Comparison of ENCODE assay signal across 8 mouse cellular contexts in genomic region chr14:27622176-27622922, GRCm38 (mm10). TPM values are rescaled to one million over a fixed set of nuclear protein-coding genes. Genes with fewer than 3 reads are reported as not detected.
A peak's percentile ranks its signal among the peaks of the same experiment; 100 is the strongest.
DNase-seq lines count a peak whose midpoint lies in the region; ATAC-seq and TF ChIP-seq lines count a peak whose summit lies in the region.

Gene Erc2 (plus strand): TSS chr14:27622428.

- H3K4me1 ChIP-seq in ES-Bruce4 (ENCODE audit: control insufficient read depth, insufficient read depth, low read length) = no peaks in the 10 kb centered on the region
- peaks cover 13% of the 10 kb centered on the region for H3K4me1 ChIP-seq in forebrain, embryonic 13.5 days
- H3K4me1 ChIP-seq in heart, embryonic 16.5 days (ENCODE audit: control insufficient read depth, insufficient read depth, low read length) = peaks cover 3% of the 10 kb centered on the region; the same call in 1 of the 2 replicates
- 0 out of 2 replicates have a peak, but pooled peaks cover 3% of the 10 kb centered on the region for H3K4me1 ChIP-seq in liver, embryonic 15.5 days (replicated peaks)

- H3K36me3 ChIP-seq in ES-Bruce4 (ENCODE audit: control insufficient read depth, insufficient read depth, low read length, poor library complexity, severe bottlenecking) = no peaks in the 10 kb centered on the region
- no peaks in the 10 kb centered on the region for H3K36me3 ChIP-seq in forebrain, embryonic 13.5 days (ENCODE audit: poor library complexity, severe bottlenecking)
- no peaks in the 10 kb centered on the region for H3K36me3 ChIP-seq in heart, embryonic 16.5 days (ENCODE audit: control insufficient read depth, insufficient read depth)
- no peaks in the 10 kb centered on the region for H3K36me3 ChIP-seq in liver, embryonic 15.5 days (replicated peaks)

- peak within 1 kb of the TSS; percentile 80 for H3K4me3 ChIP-seq in ES-Bruce4 (ENCODE audit: low read depth, low read length)
- H3K4me3 ChIP-seq in forebrain, embryonic 13.5 days = peak within 1 kb of the TSS; percentile 78
- peak within 1 kb of the TSS; percentile 80 for H3K4me3 ChIP-seq in heart, embryonic 16.5 days (ENCODE audit: low read length)
- peak within 1 kb of the TSS; percentile 51 for H3K4me3 ChIP-seq in liver, embryonic 15.5 days (replicated peaks)

- TF ChIP-seq CTCF in ES-Bruce4 (IDR thresholded peaks at IDR 0.05; ENCODE audit: low read depth, low read length) = peak; percentile 63

- H3K27ac ChIP-seq in ES-Bruce4 (ENCODE audit: insufficient read depth, low read length) = no peak within 1 kb of the TSS
- peak within 1 kb of the TSS; percentile 84 for H3K27ac ChIP-seq in forebrain, embryonic 13.5 days
- H3K27ac ChIP-seq in heart, embryonic 16.5 days (ENCODE audit: low read length) = no peak within 1 kb of the TSS
- no peak within 1 kb of the TSS for H3K27ac ChIP-seq in liver, embryonic 15.5 days (replicated peaks)

- peak; percentile 95 for ATAC-seq in forebrain, embryonic 13.5 days
- ATAC-seq in heart, embryonic 16.5 days (replicated peaks; ENCODE audit: extremely low read depth, insufficient read depth, low FRiP score) = peak; percentile 97
- ATAC-seq in liver, embryonic 15.5 days (ENCODE audit: insufficient read depth) = peak; percentile 61; the same call in 1 of the 2 replicates

- no peak for TF ChIP-seq POLR2A in ES-Bruce4 (IDR thresholded peaks at IDR 0.05; ENCODE audit: insufficient read depth, low read length)

- no peak for TF ChIP-seq EP300 in ES-Bruce4 (IDR thresholded peaks at IDR 0.05; ENCODE audit: insufficient read depth, low read depth, low read length)

- under 1% methylated on average over 41 of the region's 78 CpGs for WGBS in forebrain, embryonic 13.5 days
- WGBS in heart, embryonic 16.5 days = under 1% methylated on average over 49 of the region's 78 CpGs
- 1% methylated on average over 77 of the region's 78 CpGs for WGBS in liver, embryonic 15.5 days (ENCODE audit: insufficient replicate concordance)

- no peaks in the 10 kb centered on the region; the same call in 1 of the 2 replicates for H3K9me3 ChIP-seq in ES-Bruce4 (replicated peaks; ENCODE audit: control insufficient read depth, insufficient read depth, low read length, poor library complexity, severe bottlenecking)
- H3K9me3 ChIP-seq in forebrain, embryonic 13.5 days (replicated peaks) = no peaks in the 10 kb centered on the region
- H3K9me3 ChIP-seq in heart, embryonic 16.5 days (replicated peaks; ENCODE audit: control insufficient read depth, low read length) = no peaks in the 10 kb centered on the region
- H3K9me3 ChIP-seq in liver, embryonic 15.5 days (replicated peaks) = no peaks in the 10 kb centered on the region

- no peaks in the 10 kb centered on the region for H3K27me3 ChIP-seq in ES-Bruce4 (ENCODE audit: control insufficient read depth, insufficient read depth, low read length, poor library complexity, severe bottlenecking)
- H3K27me3 ChIP-seq in forebrain, embryonic 13.5 days = no peaks in the 10 kb centered on the region
- H3K27me3 ChIP-seq in heart, embryonic 16.5 days (ENCODE audit: control insufficient read depth, insufficient read depth, low read length) = peaks cover 14% of the 10 kb centered on the region
- peaks cover 40% of the 10 kb centered on the region for H3K27me3 ChIP-seq in liver, embryonic 15.5 days

- peak; percentile 1 for DNase-seq in c-Kit-positive CD71-negative TER-119-negative erythroid progenitor cells, embryonic 14.5 days (ENCODE audit: low read depth)
- peak; percentile 84 to 90 for DNase-seq in kidney, postnatal 4 days
- peak; percentile 48 for DNase-seq in ovary, adult 18-20 months (ENCODE audit: low spot score)
- peak; percentile 61 for DNase-seq in yolk sac, embryonic 10.5 days (ENCODE audit: low spot score)

- peak within 1 kb of the TSS; percentile 96 for H3K9ac ChIP-seq in ES-Bruce4 (ENCODE audit: low read depth, poor library complexity, severe bottlenecking)
- H3K9ac ChIP-seq in forebrain, embryonic 13.5 days = peak within 1 kb of the TSS; percentile 89
- H3K9ac ChIP-seq in heart, embryonic 16.5 days (ENCODE audit: low read length) = peak within 1 kb of the TSS; percentile 81
- no peak within 1 kb of the TSS; the same call in 1 of the 2 replicates for H3K9ac ChIP-seq in liver, embryonic 15.5 days

- peak within 1 kb of the TSS; percentile 86 for H3K4me2 ChIP-seq in forebrain, embryonic 13.5 days
- H3K4me2 ChIP-seq in heart, embryonic 16.5 days (ENCODE audit: low read depth, low read length) = peak within 1 kb of the TSS; percentile 99
- peak within 1 kb of the TSS; percentile 64 for H3K4me2 ChIP-seq in liver, embryonic 15.5 days

RNA-seq across cellular contexts. Expression of gene Erc2, which starts in this region (rescaled TPM):
- 9.0 and 10.0 TPM in 2 replicates for polyA plus RNA-seq in ES-Bruce4 (2011; ENCODE audit: insufficient read depth, insufficient read length, low read depth, missing spikeins)
- polyA plus RNA-seq in forebrain, embryonic 13.5 days (2015; fragmentation: Nextera tagmentation; extraction: Ambion mirVana) = 45.7 and 49.8 TPM in 2 replicates
- polyA plus RNA-seq in heart, embryonic 16.5 days (2015; fragmentation: Nextera tagmentation; extraction: Ambion mirVana) = 1.5 and 2.0 TPM in 2 replicates
- polyA plus RNA-seq in liver, embryonic 15.5 days (2015; fragmentation: Nextera tagmentation; extraction: Ambion mirVana) = 1.3 and 1.9 TPM in 2 replicates

Comparison
In these comparisons a context has a peak if more than half of its experiments do, and no peak if none do; other contexts are left out.
1. DNase-seq: peak in every context shown above with its lines; median percentile 87 in kidney, postnatal 4 days; 61 in yolk sac, embryonic 10.5 days; 48 in ovary, adult 18-20 months; 1 in c-Kit-positive CD71-negative TER-119-negative erythroid progenitor cells, embryonic 14.5 days.